Mouse (Mus musculus) brain, embryonic 14.5 days (tissue): ENCODE measurements at regions not wholly inside any gene's neighbourhood (a gene's known extent, or its start where the extent isn't known, plus 50 kb on each side); places are given as distances from the start of the nearest gene placed in this dataset.

Experiments used
- DNase-seq: peaks from one replicate; pipeline ENCODE4 v3.0.0-alpha.2; 2011; ENCODE audit warnings: low read depth
- CTCF ChIP-seq: fragments of 200-500 bp; IDR thresholded peaks from 2 replicates; pipeline ENCODE4 v1.5.1; 2012; ENCODE audit warnings: inconsistent platforms, mild to moderate bottlenecking, moderate library complexity, borderline replicate concordance; ENCODE audit not compliant: insufficient read depth, insufficient read length; ENCODE audit errors: extremely low read depth
- POLR2A ChIP-seq: fragments of 200-500 bp; IDR thresholded peaks from 2 replicates; pipeline ENCODE4 v1.6.1; 2012; ENCODE audit warnings: mild to moderate bottlenecking, inconsistent platforms, borderline replicate concordance; ENCODE audit not compliant: poor library complexity, insufficient read depth, insufficient read length, severe bottlenecking; ENCODE audit errors: extremely low read depth

- TF ChIP-seq CTCF (no peak), POLR2A (no peak)
- peak; percentile 51 for DNase-seq
Measured at GRCm38 (mm10) chr14:109958008-109958407, 796.9 kb downstream of the Slitrk6 start.

DNA sequence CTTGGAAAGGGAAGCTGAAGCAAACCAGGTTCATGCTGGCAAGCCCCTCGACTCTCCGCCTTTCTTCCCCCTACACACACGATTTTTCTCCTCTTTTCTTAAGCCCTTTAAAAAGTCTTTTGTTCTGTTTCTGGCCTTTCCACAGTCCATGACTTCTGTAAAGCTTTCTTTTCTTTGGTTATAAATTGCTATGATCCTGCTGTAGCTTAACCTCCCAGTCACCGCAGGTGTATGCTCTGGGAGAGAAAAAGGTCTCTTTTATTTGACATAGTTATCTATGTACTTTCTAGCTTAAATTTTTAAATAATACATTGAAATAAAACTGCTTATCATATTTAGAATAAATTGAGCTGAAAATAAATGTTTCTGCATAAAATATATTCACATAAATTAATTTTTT lies 813.0 kb downstream of the Slitrk6 start:
- DNase-seq: peak; percentile 58
- TF ChIP-seq POLR2A (no peak), CTCF (no peak)

DNA sequence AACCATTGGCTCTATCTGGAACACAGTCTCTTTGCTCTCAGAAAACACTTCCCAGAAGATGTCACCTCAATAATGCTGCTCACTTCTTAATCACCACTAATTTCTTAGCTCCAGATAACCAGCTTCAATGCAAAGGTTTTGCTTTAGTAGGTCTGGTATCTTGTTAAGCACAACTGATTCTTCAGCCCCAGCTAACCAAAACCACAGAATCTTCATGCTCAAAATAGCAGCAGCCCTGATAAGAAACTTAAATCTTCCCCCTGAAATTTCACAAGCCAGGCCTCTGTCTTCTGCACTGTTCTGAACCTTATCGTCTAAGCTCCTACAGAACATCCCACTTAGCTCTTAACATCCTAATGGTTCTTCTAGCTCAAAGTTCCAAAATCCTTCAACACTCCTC lies 813.8 kb downstream of the Slitrk6 start:
- no peak for DNase-seq
- no peak for TF ChIP-seq CTCF
- no peak for TF ChIP-seq POLR2A

- DNase-seq: no peak
- TF ChIP-seq CTCF: no peak
- TF ChIP-seq POLR2A: no peak
Measured at GRCm38 (mm10) chr14:109937432-109937831, 817.5 kb downstream of the Slitrk6 start.

DNA sequence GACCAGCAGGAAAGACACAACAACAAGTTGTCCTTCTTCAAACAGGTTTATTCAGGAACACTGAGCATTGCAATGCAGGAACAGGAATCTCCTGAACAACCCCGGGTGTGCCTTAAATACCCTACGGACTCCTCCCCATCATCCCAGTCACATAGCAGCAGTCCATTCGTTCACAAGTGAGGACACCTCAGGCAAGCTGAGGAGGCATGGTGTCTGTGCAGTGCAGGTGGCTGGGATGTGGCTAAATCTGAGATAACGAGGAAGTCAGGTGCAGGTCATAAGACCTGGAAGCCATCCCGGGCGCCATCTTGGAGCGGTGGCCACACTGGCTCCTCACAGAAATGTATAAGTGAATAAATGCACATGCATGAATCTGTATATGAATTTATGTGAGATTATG lies 826.0 kb downstream of the Slitrk6 start:
- TF ChIP-seq CTCF: no peak
- no peak for TF ChIP-seq POLR2A
- no peak for DNase-seq

DNA sequence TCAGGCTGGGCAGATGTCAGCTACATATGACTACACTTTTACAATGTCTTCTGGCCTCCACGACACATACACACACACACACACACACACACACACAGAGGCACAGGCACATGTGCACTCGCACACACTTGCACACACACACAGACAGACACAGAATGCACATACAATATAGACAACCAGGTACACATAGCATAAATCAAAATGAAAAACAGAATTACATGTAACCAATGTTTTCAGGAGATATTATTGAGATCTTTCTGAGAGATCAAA lies 863.1 kb downstream of the Slitrk6 start:
- TF ChIP-seq POLR2A (no peak), CTCF (no peak)
- no peak for DNase-seq

DNA sequence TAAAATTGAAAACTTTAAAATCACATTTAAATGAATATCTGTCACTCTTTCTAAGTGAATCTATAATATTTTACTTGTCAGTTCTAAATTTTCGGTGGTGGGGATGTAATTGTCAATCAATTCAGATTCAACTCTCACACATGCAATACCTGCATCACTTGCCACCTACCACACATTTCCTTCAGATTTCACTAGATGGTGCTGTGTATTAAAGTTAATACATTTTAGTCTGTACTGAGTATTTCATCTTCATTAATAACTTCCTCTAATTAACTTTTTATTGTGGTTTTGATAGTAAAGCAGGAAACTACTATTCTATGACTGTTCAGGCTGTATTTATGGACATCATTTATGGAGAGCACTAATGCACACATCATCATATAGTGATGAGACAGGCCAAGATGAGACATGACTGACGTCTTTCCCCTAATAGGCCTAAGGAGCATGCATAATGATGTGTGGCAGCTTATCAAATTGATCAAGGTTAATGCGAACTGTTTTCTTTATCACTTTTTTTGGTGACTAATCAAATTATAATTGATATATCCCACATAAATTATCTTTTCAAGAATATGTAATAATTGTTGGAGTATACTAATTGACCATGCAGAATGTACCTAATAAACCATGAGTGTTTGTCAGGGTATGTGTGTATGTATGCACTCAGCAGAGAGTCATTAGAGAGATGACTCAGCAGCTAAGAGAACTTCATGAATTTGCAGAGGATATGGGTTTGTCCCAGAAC lies 863.6 kb downstream of the Slitrk6 start:
- no peak for TF ChIP-seq POLR2A
- DNase-seq: peak; percentile 45

GRCm38 (mm10) chr14:109876950-109877663 lies 877.8 kb downstream of the Slitrk6 start:
- TF ChIP-seq CTCF: no peak
- TF ChIP-seq POLR2A: no peak
- no peak for DNase-seq

DNA sequence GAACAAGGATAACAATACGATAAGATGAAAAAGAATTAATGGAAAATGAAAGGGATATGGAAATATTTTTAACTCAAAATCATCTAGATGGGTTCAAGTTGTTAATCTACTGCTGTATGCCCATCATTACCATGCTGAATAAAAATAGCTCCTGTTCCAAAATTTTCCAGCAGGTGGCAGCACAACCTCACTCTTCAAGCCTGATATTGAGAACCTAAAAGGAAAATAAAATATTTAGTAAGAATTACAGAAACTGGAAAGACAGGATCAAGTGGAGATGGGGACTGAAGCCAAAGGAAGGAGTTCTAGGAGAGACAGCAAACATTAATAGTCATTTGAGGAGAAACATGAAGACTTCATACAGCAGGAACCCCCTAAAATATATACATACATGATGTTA lies 880.7 kb downstream of the Slitrk6 start:
- peak; percentile 76 for DNase-seq
- TF ChIP-seq CTCF: peak; percentile 57; the same call in 1 of the 2 replicates
- TF ChIP-seq POLR2A: no peak

GRCm38 (mm10) chr14:109840354-109841104 lies 914.4 kb downstream of the Slitrk6 start:
- TF ChIP-seq POLR2A (no peak), CTCF (no peak)
- DNase-seq: peak; percentile 76

- TF ChIP-seq POLR2A (no peak), CTCF (no peak)
- DNase-seq: peak; percentile 52
Measured at GRCm38 (mm10) chr14:109802522-109803126, 888.7 kb upstream of the Slitrk1 start.
